Mouse (Mus musculus): Measurements from ENCODE around the gene Hes1.

DNA sequence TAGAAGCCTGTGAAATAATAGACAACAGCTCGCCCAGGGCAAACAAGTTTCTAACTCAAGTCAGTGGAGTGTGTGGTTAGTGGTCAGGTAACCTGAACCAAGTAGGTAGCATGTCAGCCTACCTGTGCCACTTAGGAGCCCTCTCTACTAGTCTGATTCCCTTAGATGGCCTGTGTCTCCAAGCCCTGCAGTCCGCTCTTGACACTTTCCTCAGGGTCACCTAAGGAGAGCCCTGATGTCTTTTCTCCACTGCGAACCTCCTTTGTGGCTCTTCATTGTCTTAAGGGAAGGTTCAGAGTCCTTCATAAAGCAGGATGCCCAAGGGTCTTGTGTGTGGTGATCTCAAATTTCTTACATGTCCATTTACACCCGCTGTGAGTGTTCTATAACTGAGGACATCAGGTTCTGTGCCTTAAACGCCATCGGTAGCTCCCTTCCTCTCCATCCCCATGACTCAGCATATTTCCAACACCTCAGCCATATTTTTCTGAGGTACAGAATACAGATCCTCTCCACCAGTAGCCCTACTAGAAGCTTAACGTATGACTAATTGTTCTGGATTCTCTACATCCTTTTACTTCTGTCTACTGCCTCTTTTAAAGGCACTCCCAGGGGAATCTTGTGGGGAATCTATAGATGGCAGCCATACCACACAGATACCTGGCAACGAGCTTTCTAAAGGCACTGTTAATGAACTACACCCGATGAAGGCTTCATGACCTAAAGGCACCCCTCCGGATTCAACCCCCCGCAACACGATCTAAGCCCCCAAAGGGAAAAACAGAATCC is 1.7 kb upstream of the Hes1 start:
- TF ChIP-seq CTCF (IDR thresholded peaks at IDR 0.05; ENCODE audit: extremely low read depth, insufficient read length, insufficient replicate concordance, low read depth, low read length) (no peak), POLR2A (IDR thresholded peaks at IDR 0.05; ENCODE audit: low read depth, low read length) (no peak)

All from small intestine, adult 2 months (tissue).